Mouse (Mus musculus): ENCODE results near the gene Kcnmb1.

GRCm38 (mm10) chr11:33955982-33956381 lies 6.8 kb upstream of the Kcnmb1 start:
- TF ChIP-seq CTCF (conservative IDR thresholded peaks at IDR 0.05; ENCODE audit: low read length) (no peak), NANOG (IDR thresholded peaks at IDR 0.05; ENCODE audit: borderline replicate concordance, low read length) (no peak)

Measured in E14TG2a.4 (cell line).